Mouse (Mus musculus) hindbrain, embryonic 16.5 days (tissue): ENCODE results near the gene Hsd17b10. TPM values are rescaled to one million over a fixed set of nuclear protein-coding genes. Genes with fewer than 3 reads are reported as not detected.

Source experiments
- ATAC-seq: fragments of 200-750 bp; cut with Nextera tagmentation; 2 replicates; pipeline ENCODE4 v1.8.0; 2017; ENCODE audit warnings: moderate TSS enrichment, moderate library complexity
- H3K27ac ChIP-seq: fragments of 300-500 bp; sonication (generic); 2 replicates; pipeline ENCODE4 v1.5.1; 2014; ENCODE audit warnings: low read depth, mild to moderate bottlenecking, control low read depth, low read length, moderate library complexity
- H3K27me3 ChIP-seq: fragments of 300-500 bp; sonication (generic); replicated peaks from 2 replicates; pipeline ENCODE4 v1.6.1; 2014; ENCODE audit warnings: low read length; ENCODE audit not compliant: control insufficient read depth, insufficient read depth
- H3K36me3 ChIP-seq: fragments of 300-500 bp; sonication (generic); 2 replicates; pipeline ENCODE4 v1.6.1; 2014; ENCODE audit warnings: mild to moderate bottlenecking, low read length, moderate library complexity, mixed read lengths; ENCODE audit not compliant: control insufficient read depth, insufficient read depth
- H3K4me1 ChIP-seq: fragments of 300-500 bp; sonication (generic); 2 replicates; pipeline ENCODE4 v1.6.1; 2014; ENCODE audit warnings: low read depth, low read length; ENCODE audit not compliant: control insufficient read depth, insufficient read depth
- H3K4me2 ChIP-seq: fragments of 300-500 bp; sonication (generic); 2 replicates; pipeline ENCODE4 v1.6.1; 2014; ENCODE audit warnings: mild to moderate bottlenecking, low read length, control low read depth, moderate library complexity
- H3K4me3 ChIP-seq: fragments of 300-500 bp; sonication (generic); 2 replicates; pipeline ENCODE4 v1.5.1; 2014; ENCODE audit warnings: mild to moderate bottlenecking, low read length, control low read depth, moderate library complexity
- H3K9ac ChIP-seq: fragments of 300-500 bp; sonication (generic); 2 replicates; pipeline ENCODE4 v1.6.1; 2014; ENCODE audit warnings: low read depth, mild to moderate bottlenecking, control low read depth, low read length, moderate library complexity
- H3K9me3 ChIP-seq: fragments of 300-500 bp; sonication (generic); 2 replicates; pipeline ENCODE4 v1.6.1; 2014; ENCODE audit warnings: mild to moderate bottlenecking, low read length, moderate library complexity; ENCODE audit not compliant: control insufficient read depth
- WGBS: fragments of 180-500 bp; shearing (Covaris S2); extraction: QIAGEN DNeasy Blood & Tissue Kit; methylation state at CpG from one replicate; pipeline ENCODE4 v1.1.7; 2014; 5-methylcytosine and 5-hydroxymethylcytosine counted together
- polyA plus RNA-seq: library from polyadenylated mRNA; unstranded; fragments of >200 nt; fragmentation: Nextera tagmentation; extraction: Ambion mirVana; gene quantifications from 2 replicates; pipeline ENCODE4 v1.2.1, GENCODE M21; 2015

Gene Hsd17b10
- polyA plus RNA-seq, 1 experiment from 2014 or later, result 137 TPM

DNA sequence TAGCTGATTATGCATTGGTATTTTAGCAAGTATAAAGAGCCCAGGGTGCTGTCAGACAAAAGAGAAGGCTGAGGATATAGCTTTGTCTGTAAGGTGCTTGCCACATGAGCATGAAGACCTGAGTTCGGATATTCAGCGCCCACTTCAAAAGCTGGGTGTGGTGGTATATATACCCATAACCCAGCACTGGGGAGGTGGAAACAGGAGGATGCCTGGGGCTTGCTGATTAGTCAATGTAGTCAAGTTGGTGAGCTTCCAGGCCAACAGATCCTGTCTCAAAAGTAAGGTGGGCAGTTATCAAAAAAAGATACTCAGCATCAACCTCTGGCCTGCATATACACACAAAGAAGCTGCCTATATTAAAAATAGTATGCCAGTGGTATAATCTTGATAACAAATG is 17.6 kb downstream of the Hsd17b10 start:
- Histone ChIP-seq H3K4me2 (no peak overlapping the region), H3K9me3 (no peaks in the 10 kb centered on the region), H3K27ac (no peak overlapping the region), H3K4me3 (no peak overlapping the region), H3K36me3 (no peaks in the 10 kb centered on the region), H3K9ac (no peak overlapping the region), H3K4me1 (peaks cover 4% of the 10 kb centered on the region), H3K27me3 (peaks cover 4% of the 10 kb centered on the region; the same call in 1 of the 2 replicates)
- no peak for ATAC-seq
- WGBS, result 84% methylated on average over 2 of the region's 2 CpGs

- peaks cover 2% of the 10 kb centered on the region; the same call in 1 of the 2 replicates for H3K36me3 ChIP-seq
- H3K4me3 ChIP-seq, result no peak overlapping the region
- no peak overlapping the region for H3K4me2 ChIP-seq
- H3K27ac ChIP-seq, result no peak overlapping the region
- peaks cover 11% of the 10 kb centered on the region for H3K27me3 ChIP-seq
- ATAC-seq, result no peak
- no peaks in the 10 kb centered on the region for H3K9me3 ChIP-seq
- no peaks in the 10 kb centered on the region for H3K4me1 ChIP-seq
- no peak overlapping the region for H3K9ac ChIP-seq
Observed at GRCm38 (mm10) chrX:152039865-152040264, 38.2 kb downstream of the Hsd17b10 start.

GRCm38 (mm10) chrX:152047230-152047629 is 45.6 kb downstream of the Hsd17b10 start:
- no peaks in the 10 kb centered on the region; the same call in 1 of the 2 replicates for H3K27me3 ChIP-seq
- no peak overlapping the region for H3K27ac ChIP-seq
- ATAC-seq, result no peak
- H3K4me3 ChIP-seq, result no peak overlapping the region
- H3K4me1 ChIP-seq, result no peaks in the 10 kb centered on the region
- no peak overlapping the region for H3K4me2 ChIP-seq
- H3K36me3 ChIP-seq, result peaks cover 2% of the 10 kb centered on the region; the same call in 1 of the 2 replicates
- no peaks in the 10 kb centered on the region for H3K9me3 ChIP-seq
- no peak overlapping the region for H3K9ac ChIP-seq

- WGBS, result 80% methylated on average over 3 of the region's 3 CpGs
- no peaks in the 10 kb centered on the region for H3K4me1 ChIP-seq
- H3K27ac ChIP-seq, result no peak overlapping the region
- no peak overlapping the region for H3K4me3 ChIP-seq
- 0 out of 2 replicates have a peak, but pooled peaks cover 6% of the 10 kb centered on the region for H3K27me3 ChIP-seq
- no peak overlapping the region for H3K9ac ChIP-seq
- H3K4me2 ChIP-seq, result no peak overlapping the region
- no peaks in the 10 kb centered on the region; the same call in 1 of the 2 replicates for H3K36me3 ChIP-seq
- no peak for ATAC-seq
- H3K9me3 ChIP-seq, result no peaks in the 10 kb centered on the region
Observed at GRCm38 (mm10) chrX:152052546-152052945, 50.9 kb downstream of the Hsd17b10 start.

Other genes with a start within 250 kb of the Hsd17b10 start
- gene Huwe1, start 201.0 kb upstream of the Hsd17b10 start, polyA plus RNA-seq, result 38.1 and 47.6 TPM in 2 replicates
- 1.9 TPM in 2 replicates for gene Ribc1, start 14.4 kb downstream of the Hsd17b10 start, polyA plus RNA-seq
- 68.4 and 74.2 TPM in 2 replicates for gene Smc1a, start 14.6 kb downstream of the Hsd17b10 start, polyA plus RNA-seq
- 6.8 and 8.6 TPM in 2 replicates for gene Iqsec2, start 142.4 kb downstream of the Hsd17b10 start, polyA plus RNA-seq
- 23.6 and 34.0 TPM in 2 replicates for gene Kdm5c, start 231.2 kb downstream of the Hsd17b10 start, polyA plus RNA-seq